Mouse (Mus musculus) thymus, adult 2 months (tissue): ENCODE data around the gene Stk11ip.

Source experiments
- CTCF ChIP-seq: fragments of 200-500 bp; IDR thresholded peaks from 2 replicates; pipeline ENCODE4 v1.5.1; 2012; ENCODE audit warnings: mild to moderate bottlenecking, control low read depth, low read length, moderate library complexity, borderline replicate concordance; ENCODE audit not compliant: control insufficient read depth, poor library complexity, insufficient read depth; ENCODE audit errors: extremely low read depth
- POLR2A ChIP-seq: fragments of 200-500 bp; IDR thresholded peaks from 2 replicates; pipeline ENCODE4 v1.6.1; 2012; ENCODE audit warnings: mild to moderate bottlenecking, low read length, control low read depth, moderate library complexity; ENCODE audit not compliant: control insufficient read depth, poor library complexity, insufficient read depth; ENCODE audit errors: extremely low read depth

- TF ChIP-seq CTCF (no peak), POLR2A (no peak)
Measured at GRCm38 (mm10) chr1:75555680-75556079, 34.4 kb downstream of the Stk11ip start.
